Mouse (Mus musculus): Measurements from ENCODE around the gene H2-T22. TPM values are rescaled to one million over a fixed set of nuclear protein-coding genes. Genes with fewer than 3 reads are reported as not detected.

The H2-T22 gene
- polyA plus RNA-seq, 1 experiment, result not detected

- TF ChIP-seq POLR2A (IDR thresholded peaks at IDR 0.05; ENCODE audit: insufficient read depth, low read depth, low read length) (no peak), CTCF (IDR thresholded peaks at IDR 0.05; ENCODE audit: insufficient read depth, low read depth, low read length) (no peak)
- peak overlapping the region; percentile 19 for H3K4me3 ChIP-seq (ENCODE audit: insufficient read depth, low read depth, low read length)
- no peak overlapping the region for H3K27ac ChIP-seq (ENCODE audit: insufficient read depth, low read depth, low read length)
- H3K4me1 ChIP-seq (ENCODE audit: control insufficient read depth, insufficient read depth, low read length), result peaks cover 7% of the 10 kb centered on the region
- WGBS, result 30% methylated on average over 10 of the region's 10 CpGs
These were observed 50.8 kb downstream of the H2-T22 start for GRCm38 (mm10) chr17:35991781-35992180.

Other genes starting within 250 kb of the H2-T22 start
- gene Ier3, start 221.1 kb downstream of the H2-T22 start, polyA plus RNA-seq (2012; ENCODE audit: insufficient read depth, insufficient read length, low replicate concordance, missing spikeins), result not detected in 2 replicates
- not detected in 2 replicates for gene Flot1, start 219.5 kb downstream of the H2-T22 start, polyA plus RNA-seq (2012; ENCODE audit: insufficient read depth, insufficient read length, low replicate concordance, missing spikeins)
- 228 and 580 TPM in 2 replicates for gene Tubb5, start 204.4 kb downstream of the H2-T22 start, polyA plus RNA-seq (2012; ENCODE audit: insufficient read depth, insufficient read length, low replicate concordance, missing spikeins)
- gene Mdc1, start 201.2 kb downstream of the H2-T22 start, polyA plus RNA-seq (2012; ENCODE audit: insufficient read depth, insufficient read length, low replicate concordance, missing spikeins), result 41.3 TPM in 1 of 2 replicates, not detected in the other
- gene Nrm, start 181.4 kb downstream of the H2-T22 start, polyA plus RNA-seq (2012; ENCODE audit: insufficient read depth, insufficient read length, low replicate concordance, missing spikeins), result not detected in 2 replicates
- not detected in 2 replicates for gene Ppp1r18, start 177.2 kb downstream of the H2-T22 start, polyA plus RNA-seq (2012; ENCODE audit: insufficient read depth, insufficient read length, low replicate concordance, missing spikeins)
- not detected in 2 replicates for gene Dhx16, start 162.9 kb downstream of the H2-T22 start, polyA plus RNA-seq (2012; ENCODE audit: insufficient read depth, insufficient read length, low replicate concordance, missing spikeins)
- not detected in 2 replicates for gene 2310061I04Rik, start 145.3 kb downstream of the H2-T22 start, polyA plus RNA-seq (2012; ENCODE audit: insufficient read depth, insufficient read length, low replicate concordance, missing spikeins)
- gene Atat1, start 132.7 kb downstream of the H2-T22 start, polyA plus RNA-seq (2012; ENCODE audit: insufficient read depth, insufficient read length, low replicate concordance, missing spikeins), result not detected in 2 replicates
- gene Mrps18b, start 126.4 kb downstream of the H2-T22 start, polyA plus RNA-seq (2012; ENCODE audit: insufficient read depth, insufficient read length, low replicate concordance, missing spikeins), result not detected in 2 replicates
- not detected in 2 replicates for gene Ppp1r10, start 126.3 kb downstream of the H2-T22 start, polyA plus RNA-seq (2012; ENCODE audit: insufficient read depth, insufficient read length, low replicate concordance, missing spikeins)
- gene Abcf1, start 73.0 kb downstream of the H2-T22 start, polyA plus RNA-seq (2012; ENCODE audit: insufficient read depth, insufficient read length, low replicate concordance, missing spikeins), result not detected in 2 replicates
- not detected in 2 replicates for gene Gnl1, start 62.9 kb downstream of the H2-T22 start, polyA plus RNA-seq (2012; ENCODE audit: insufficient read depth, insufficient read length, low replicate concordance, missing spikeins)
- not detected in 2 replicates for gene Prr3, start 62.5 kb downstream of the H2-T22 start, polyA plus RNA-seq (2012; ENCODE audit: insufficient read depth, insufficient read length, low replicate concordance, missing spikeins)
- not detected in 2 replicates for gene H2-T24, start 22.2 kb downstream of the H2-T22 start, polyA plus RNA-seq (2012; ENCODE audit: insufficient read depth, insufficient read length, low replicate concordance, missing spikeins)
- gene H2-T23, start 9.9 kb downstream of the H2-T22 start, polyA plus RNA-seq (2012; ENCODE audit: insufficient read depth, insufficient read length, low replicate concordance, missing spikeins), result 151 TPM in 1 of 2 replicates, not detected in the other
- not detected in 2 replicates for gene Gm6034, start 214 bp upstream of the H2-T22 start, polyA plus RNA-seq (2012; ENCODE audit: insufficient read depth, insufficient read length, low replicate concordance, missing spikeins)
- gene Gm11127, start 15.6 kb upstream of the H2-T22 start, polyA plus RNA-seq (2012; ENCODE audit: insufficient read depth, insufficient read length, low replicate concordance, missing spikeins), result not detected in 2 replicates
- gene Gm19684, start 78.9 kb upstream of the H2-T22 start, polyA plus RNA-seq (2012; ENCODE audit: insufficient read depth, insufficient read length, low replicate concordance, missing spikeins), result not detected in 2 replicates
- gene Gm7030, start 86.7 kb upstream of the H2-T22 start, polyA plus RNA-seq (2012; ENCODE audit: insufficient read depth, insufficient read length, low replicate concordance, missing spikeins), result not detected in 2 replicates
- gene Gm8909, start 125.8 kb upstream of the H2-T22 start, polyA plus RNA-seq (2012; ENCODE audit: insufficient read depth, insufficient read length, low replicate concordance, missing spikeins), result not detected in 2 replicates
- gene H2-T3, start 147.5 kb upstream of the H2-T22 start, polyA plus RNA-seq (2012; ENCODE audit: insufficient read depth, insufficient read length, low replicate concordance, missing spikeins), result not detected in 2 replicates
- gene Rpp21, start 215.3 kb upstream of the H2-T22 start, polyA plus RNA-seq (2012; ENCODE audit: insufficient read depth, insufficient read length, low replicate concordance, missing spikeins), result not detected in 2 replicates
- not detected in 2 replicates for gene Trim39, start 229.5 kb upstream of the H2-T22 start, polyA plus RNA-seq (2012; ENCODE audit: insufficient read depth, insufficient read length, low replicate concordance, missing spikeins)
- not detected in 2 replicates for gene H2-M10.2, start 243.7 kb upstream of the H2-T22 start, polyA plus RNA-seq (2012; ENCODE audit: insufficient read depth, insufficient read length, low replicate concordance, missing spikeins)

All from olfactory bulb, adult 2 months (tissue).